Mouse (Mus musculus): ENCODE measurements around the gene Exoc6.
A peak's percentile ranks its signal among the peaks of the same experiment; 100 is the strongest.
"Not testable (repeated sequence)": the region's sequence is repeated elsewhere in the genome, so short reads cannot be mapped to it uniquely, and the experiment has no call there.

Exoc6 gene

GRCm38 (mm10) chr19:37550101-37551039 lies at the start of gene Exoc6:
TSS of gene Exoc6 (plus strand) at chr19:37550418.
- DNase-seq (ENCODE audit: low spot score), result peak; percentile 75

- DNase-seq (ENCODE audit: low spot score), result no peak
Measured at GRCm38 (mm10) chr19:37502996-37503395, 47.2 kb upstream of the Exoc6 start.

- DNase-seq (ENCODE audit: low spot score), result no peak
Measured at GRCm38 (mm10) chr19:37506066-37506465, 44.2 kb upstream of the Exoc6 start.

- DNase-seq (ENCODE audit: low spot score), result no peak
Measured at GRCm38 (mm10) chr19:37506614-37507013, 43.6 kb upstream of the Exoc6 start.

- DNase-seq (ENCODE audit: low spot score), result peak; percentile 87
Measured at GRCm38 (mm10) chr19:37509725-37510124, 40.5 kb upstream of the Exoc6 start.

- no peak for DNase-seq (ENCODE audit: low spot score)
Measured at GRCm38 (mm10) chr19:37514811-37515292, 35.4 kb upstream of the Exoc6 start.

- DNase-seq (ENCODE audit: low spot score), result no peak
Measured at GRCm38 (mm10) chr19:37517419-37517818, 32.8 kb upstream of the Exoc6 start.

- no peak for DNase-seq (ENCODE audit: low spot score)
Measured at GRCm38 (mm10) chr19:37520740-37521433, 29.3 kb upstream of the Exoc6 start.

- no peak for DNase-seq (ENCODE audit: low spot score)
Measured at GRCm38 (mm10) chr19:37521434-37521781, 28.8 kb upstream of the Exoc6 start.

- DNase-seq (ENCODE audit: low spot score), result no peak
Measured at GRCm38 (mm10) chr19:37523280-37524062, 26.7 kb upstream of the Exoc6 start.

- DNase-seq (ENCODE audit: low spot score), result no peak
Measured at GRCm38 (mm10) chr19:37525925-37526324, 24.3 kb upstream of the Exoc6 start.

GRCm38 (mm10) chr19:37526768-37527167 lies 23.4 kb upstream of the Exoc6 start:
- DNase-seq (ENCODE audit: low spot score), result no peak

GRCm38 (mm10) chr19:37527736-37528135 lies 22.5 kb upstream of the Exoc6 start:
- DNase-seq (ENCODE audit: low spot score), result not testable (repeated sequence)

- no peak for DNase-seq (ENCODE audit: low spot score)
Measured at GRCm38 (mm10) chr19:37528581-37528980, 21.6 kb upstream of the Exoc6 start.

GRCm38 (mm10) chr19:37529296-37529695 lies 20.9 kb upstream of the Exoc6 start:
- DNase-seq (ENCODE audit: low spot score), result no peak

- peak; percentile 84 for DNase-seq (ENCODE audit: low spot score)
Measured at GRCm38 (mm10) chr19:37529975-37530515, 20.2 kb upstream of the Exoc6 start.

- DNase-seq (ENCODE audit: low spot score), result no peak
Measured at GRCm38 (mm10) chr19:37530601-37531000, 19.6 kb upstream of the Exoc6 start.

- peak; percentile 45 for DNase-seq (ENCODE audit: low spot score)
Measured at GRCm38 (mm10) chr19:37531200-37531845, 18.9 kb upstream of the Exoc6 start.

GRCm38 (mm10) chr19:37533196-37533595 lies 17.0 kb upstream of the Exoc6 start:
- no peak for DNase-seq (ENCODE audit: low spot score)

- no peak for DNase-seq (ENCODE audit: low spot score)
Measured at GRCm38 (mm10) chr19:37534737-37535365, 15.4 kb upstream of the Exoc6 start.

- no peak for DNase-seq (ENCODE audit: low spot score)
Measured at GRCm38 (mm10) chr19:37536426-37536825, 13.8 kb upstream of the Exoc6 start.

Measured in embryo, embryonic 10.5 days (tissue).